Mouse (Mus musculus): ENCODE measurements at regions not wholly inside any gene's neighbourhood (a gene's known extent, or its start where the extent isn't known, plus 50 kb on each side); places are given as distances from the start of the nearest gene placed in this dataset.

DNA sequence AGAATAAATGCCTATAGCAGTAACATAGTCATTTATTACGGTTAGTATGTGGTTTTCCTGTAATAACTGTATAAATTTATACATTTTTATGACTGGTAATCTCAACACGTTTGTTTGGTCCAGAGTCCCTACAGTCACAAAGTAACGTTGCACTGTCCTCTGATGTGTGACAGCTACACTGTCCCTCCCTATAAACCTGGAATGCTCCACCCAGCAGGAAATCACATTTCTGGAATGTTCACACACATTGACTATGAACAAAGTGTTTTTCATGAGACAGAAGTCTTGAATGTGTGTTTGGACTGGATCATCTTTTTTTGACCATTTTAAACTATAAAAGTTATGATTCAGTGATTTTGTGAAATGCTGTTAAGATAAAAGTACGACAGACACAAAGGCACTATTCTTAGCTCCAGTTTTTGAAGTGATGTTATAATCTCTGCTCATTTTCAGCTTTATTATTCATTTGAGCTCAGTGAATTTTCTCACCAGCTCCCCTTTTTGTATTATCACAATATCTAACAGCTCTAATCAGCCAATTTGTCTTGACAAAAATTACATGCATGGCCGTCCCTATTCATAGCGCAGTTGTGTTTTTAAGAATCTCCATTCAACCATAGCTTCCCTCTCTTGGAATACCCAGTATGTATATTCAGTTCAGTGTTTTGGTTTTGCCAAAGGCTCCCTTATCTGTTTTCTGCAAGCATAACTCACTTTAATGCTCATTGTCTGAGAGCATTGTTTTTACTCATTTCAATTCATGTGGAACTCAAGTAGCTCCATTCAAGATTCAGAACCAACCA, 257.0 kb upstream of the Fam98a start:
- DNase-seq (ENCODE audit: low spot score), result peak; percentile 18
- H3K27ac ChIP-seq, result no peak overlapping the region
- H3K9ac ChIP-seq (ENCODE audit: low read depth, low read length), result no peak overlapping the region
- no peak for ATAC-seq (replicated peaks; ENCODE audit: low FRiP score, low read depth)
- no peak for TF ChIP-seq CTCF (IDR thresholded peaks at IDR 0.05; ENCODE audit: low read depth)
- no peaks in the 10 kb centered on the region for H3K27me3 ChIP-seq (ENCODE audit: insufficient read depth, low read length)
- H3K9me3 ChIP-seq (replicated peaks; ENCODE audit: low read length), result no peaks in the 10 kb centered on the region
- 45% methylated on average over 6 of the region's 6 CpGs for WGBS
- H3K4me3 ChIP-seq (replicated peaks; ENCODE audit: low read depth, low read length), result no peak overlapping the region
- no peaks in the 10 kb centered on the region for H3K4me1 ChIP-seq (replicated peaks; ENCODE audit: insufficient read depth, low read length)
- H3K4me2 ChIP-seq (ENCODE audit: low read length), result no peak overlapping the region
- no peaks in the 10 kb centered on the region for H3K36me3 ChIP-seq (ENCODE audit: insufficient read depth, low read length)

DNA sequence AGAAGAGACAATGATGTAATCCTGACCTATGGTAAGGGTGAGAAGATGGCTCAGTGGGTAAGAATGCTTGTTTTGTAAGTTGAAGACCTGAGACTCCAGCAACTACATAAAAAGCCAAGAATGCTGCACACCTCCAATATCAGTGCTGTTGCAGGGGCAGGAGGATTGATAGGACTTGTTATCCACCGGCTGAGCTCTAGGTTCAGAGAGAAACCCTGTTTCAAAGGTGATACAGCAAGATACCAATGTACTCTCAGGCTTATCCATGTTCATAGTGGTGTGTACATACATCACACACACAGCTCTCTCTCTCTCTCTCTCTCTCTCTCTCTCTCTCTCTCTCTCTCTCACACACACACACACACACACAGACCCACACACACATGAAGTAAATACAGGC, 256.3 kb upstream of the Fam98a start:
- 88% methylated on average over 1 of the region's 1 CpGs for WGBS
- no peaks in the 10 kb centered on the region for H3K4me1 ChIP-seq (replicated peaks; ENCODE audit: insufficient read depth, low read length)

DNA sequence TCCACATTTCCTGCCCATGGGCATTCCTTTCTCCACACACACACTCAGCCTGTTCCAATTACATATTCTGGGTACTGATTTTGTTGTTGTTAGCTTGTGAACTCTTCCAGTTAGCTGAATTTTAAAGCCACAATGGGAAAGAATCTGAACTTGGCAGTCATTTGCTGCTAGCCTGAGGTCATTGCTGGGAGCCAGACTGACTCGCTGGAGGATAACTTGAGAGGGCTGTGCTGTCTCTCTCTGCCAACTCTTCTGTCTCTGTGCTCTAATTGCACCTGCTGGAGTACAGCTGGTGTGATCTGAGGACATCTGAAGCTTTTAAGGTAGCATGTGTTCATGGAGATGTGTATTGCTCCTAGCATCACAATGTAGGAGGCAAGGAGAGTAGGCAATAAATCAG, 252.6 kb upstream of the Fam98a start:
- Histone ChIP-seq H3K36me3 (ENCODE audit: insufficient read depth, low read length) (no peaks in the 10 kb centered on the region), H3K27ac (no peak overlapping the region), H3K4me2 (ENCODE audit: low read length) (no peak overlapping the region), H3K4me1 (replicated peaks; ENCODE audit: insufficient read depth, low read length) (no peaks in the 10 kb centered on the region), H3K4me3 (replicated peaks; ENCODE audit: low read depth, low read length) (no peak overlapping the region), H3K9ac (ENCODE audit: low read depth, low read length) (no peak overlapping the region), H3K9me3 (replicated peaks; ENCODE audit: low read length) (no peaks in the 10 kb centered on the region), H3K27me3 (ENCODE audit: insufficient read depth, low read length) (no peaks in the 10 kb centered on the region)
- DNase-seq (ENCODE audit: low spot score) (no peak), ATAC-seq (replicated peaks; ENCODE audit: low FRiP score, low read depth) (no peak)
- WGBS, result 24% methylated on average over 1 of the region's 1 CpGs
- TF ChIP-seq CTCF (IDR thresholded peaks at IDR 0.05; ENCODE audit: low read depth), result no peak

More for the DNA sequence above, 256.3 kb upstream of the Fam98a start:
- no peak overlapping the region for H3K4me2 ChIP-seq (ENCODE audit: low read length)
- H3K9ac ChIP-seq (ENCODE audit: low read depth, low read length), result no peak overlapping the region
- H3K27me3 ChIP-seq (ENCODE audit: insufficient read depth, low read length), result no peaks in the 10 kb centered on the region
- ATAC-seq (replicated peaks; ENCODE audit: low FRiP score, low read depth) (no peak), DNase-seq (ENCODE audit: low spot score) (no peak)
- no peak overlapping the region for H3K27ac ChIP-seq
- H3K9me3 ChIP-seq (replicated peaks; ENCODE audit: low read length), result no peaks in the 10 kb centered on the region
- TF ChIP-seq CTCF (IDR thresholded peaks at IDR 0.05; ENCODE audit: low read depth), result no peak
- H3K4me3 ChIP-seq (replicated peaks; ENCODE audit: low read depth, low read length), result no peak overlapping the region
- H3K36me3 ChIP-seq (ENCODE audit: insufficient read depth, low read length), result no peaks in the 10 kb centered on the region

DNA sequence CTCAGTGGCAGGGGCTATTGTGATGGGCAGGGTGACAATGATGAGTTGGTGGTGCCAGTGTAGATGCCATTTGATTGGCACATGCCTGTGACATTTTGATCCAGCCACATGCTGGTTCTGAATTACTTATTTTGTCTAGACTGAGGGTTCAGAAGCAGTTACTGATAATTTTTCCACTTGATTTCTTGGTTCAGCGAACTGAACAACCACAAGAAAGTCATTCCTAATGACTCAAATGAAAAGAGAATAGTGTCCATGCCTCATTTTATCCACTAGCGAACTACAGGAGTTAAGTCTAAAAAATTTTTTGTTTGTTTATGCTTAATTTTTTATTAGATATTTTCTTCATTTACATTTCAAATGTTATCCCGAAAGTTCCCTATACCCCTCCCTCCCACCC, 244.6 kb upstream of the Fam98a start:
- Histone ChIP-seq H3K4me3 (replicated peaks; ENCODE audit: low read depth, low read length) (no peak overlapping the region), H3K27me3 (ENCODE audit: insufficient read depth, low read length) (no peaks in the 10 kb centered on the region), H3K4me1 (replicated peaks; ENCODE audit: insufficient read depth, low read length) (no peaks in the 10 kb centered on the region), H3K9ac (ENCODE audit: low read depth, low read length) (no peak overlapping the region), H3K9me3 (replicated peaks; ENCODE audit: low read length) (no peaks in the 10 kb centered on the region), H3K27ac (no peak overlapping the region), H3K36me3 (ENCODE audit: insufficient read depth, low read length) (no peaks in the 10 kb centered on the region), H3K4me2 (ENCODE audit: low read length) (no peak overlapping the region)
- DNase-seq (ENCODE audit: low spot score), result no peak
- ATAC-seq (replicated peaks; ENCODE audit: low FRiP score, low read depth), result no peak
- no peak for TF ChIP-seq CTCF (IDR thresholded peaks at IDR 0.05; ENCODE audit: low read depth)
- WGBS, result 89% methylated on average over 3 of the region's 3 CpGs

DNA sequence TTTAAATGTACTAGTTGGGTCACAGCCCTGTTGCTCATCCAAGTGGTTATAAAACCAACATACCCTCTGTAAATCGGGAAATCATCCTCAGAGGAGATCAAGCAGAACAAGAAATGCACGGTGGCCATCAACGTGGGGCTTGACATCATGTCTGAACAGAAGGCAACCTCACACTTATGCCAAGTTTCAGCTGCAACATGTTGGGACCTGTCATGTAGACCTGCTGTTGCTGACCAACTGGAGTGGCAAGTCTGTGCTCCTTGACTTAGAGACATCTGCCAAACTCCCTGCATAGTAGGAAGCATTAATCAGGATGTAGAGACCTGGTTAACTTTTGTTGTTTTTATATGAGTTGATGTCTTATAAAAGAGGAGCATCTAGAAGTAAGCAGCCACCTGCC, 244.0 kb upstream of the Fam98a start:
- Histone ChIP-seq H3K9me3 (replicated peaks; ENCODE audit: low read length) (no peaks in the 10 kb centered on the region), H3K27ac (no peak overlapping the region), H3K36me3 (ENCODE audit: insufficient read depth, low read length) (no peaks in the 10 kb centered on the region), H3K27me3 (ENCODE audit: insufficient read depth, low read length) (no peaks in the 10 kb centered on the region), H3K4me3 (replicated peaks; ENCODE audit: low read depth, low read length) (no peak overlapping the region), H3K4me2 (ENCODE audit: low read length) (no peak overlapping the region), H3K4me1 (replicated peaks; ENCODE audit: insufficient read depth, low read length) (no peaks in the 10 kb centered on the region), H3K9ac (ENCODE audit: low read depth, low read length) (no peak overlapping the region)
- WGBS, result 70% methylated on average over 3 of the region's 3 CpGs
- ATAC-seq (replicated peaks; ENCODE audit: low FRiP score, low read depth) (no peak), DNase-seq (ENCODE audit: low spot score) (no peak)
- TF ChIP-seq CTCF (IDR thresholded peaks at IDR 0.05; ENCODE audit: low read depth), result no peak

DNA sequence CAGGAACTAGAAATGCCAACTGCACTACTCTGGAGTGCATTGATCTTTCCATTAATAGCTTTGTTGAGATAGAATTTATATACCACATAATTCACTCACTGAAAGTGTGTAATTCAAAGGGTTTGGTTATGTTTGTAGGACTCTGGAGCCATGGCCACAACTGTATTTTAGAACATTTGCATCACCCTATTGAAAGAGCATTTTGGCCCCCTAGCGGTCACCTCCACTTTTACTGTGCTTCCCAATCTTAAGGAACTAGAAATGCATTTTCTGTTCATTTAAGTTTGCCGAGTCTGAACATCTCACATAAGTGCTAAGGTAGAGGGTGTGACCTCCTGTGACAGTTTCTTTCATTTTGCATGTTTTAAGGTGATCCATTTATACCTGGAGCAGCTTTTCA, 228.0 kb upstream of the Fam98a start:
- H3K9ac ChIP-seq (ENCODE audit: low read depth, low read length), result no peak overlapping the region
- H3K4me1 ChIP-seq (replicated peaks; ENCODE audit: insufficient read depth, low read length), result no peaks in the 10 kb centered on the region
- no peaks in the 10 kb centered on the region for H3K9me3 ChIP-seq (replicated peaks; ENCODE audit: low read length)
- H3K4me2 ChIP-seq (ENCODE audit: low read length), result no peak overlapping the region
- no peaks in the 10 kb centered on the region for H3K27me3 ChIP-seq (ENCODE audit: insufficient read depth, low read length)
- H3K36me3 ChIP-seq (ENCODE audit: insufficient read depth, low read length), result no peaks in the 10 kb centered on the region
- DNase-seq (ENCODE audit: low spot score) (peak; percentile 12), ATAC-seq (replicated peaks; ENCODE audit: low FRiP score, low read depth) (no peak)
- no peak overlapping the region for H3K4me3 ChIP-seq (replicated peaks; ENCODE audit: low read depth, low read length)
- peak; percentile 65 for TF ChIP-seq CTCF (IDR thresholded peaks at IDR 0.05; ENCODE audit: low read depth)
- H3K27ac ChIP-seq, result no peak overlapping the region
- WGBS, result 48% methylated on average over 2 of the region's 2 CpGs

DNA sequence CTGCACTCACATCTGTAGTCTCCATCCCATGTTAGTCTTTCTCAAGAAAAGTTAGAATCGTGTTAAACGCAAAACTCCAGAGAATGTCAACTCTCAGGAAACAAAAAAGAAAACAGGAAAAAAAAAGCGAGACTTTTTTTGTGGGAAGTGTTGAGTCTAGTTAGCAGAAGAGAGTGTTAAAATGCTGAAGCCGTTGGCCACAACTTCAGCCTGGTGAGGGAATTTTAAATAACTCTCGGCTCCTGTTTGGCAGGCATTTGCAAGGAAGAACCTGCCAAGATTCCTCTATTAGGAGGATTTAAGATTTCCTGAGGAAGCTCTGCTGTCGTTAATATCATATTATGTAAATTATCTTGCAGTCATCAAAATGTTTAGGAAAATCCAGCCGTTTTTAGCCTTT, 224.9 kb upstream of the Fam98a start:
- H3K4me1 ChIP-seq (replicated peaks; ENCODE audit: insufficient read depth, low read length), result no peaks in the 10 kb centered on the region
- no peak overlapping the region for H3K9ac ChIP-seq (ENCODE audit: low read depth, low read length)
- H3K27ac ChIP-seq, result no peak overlapping the region
- no peak for TF ChIP-seq CTCF (IDR thresholded peaks at IDR 0.05; ENCODE audit: low read depth)
- no peak overlapping the region for H3K4me3 ChIP-seq (replicated peaks; ENCODE audit: low read depth, low read length)
- no peaks in the 10 kb centered on the region for H3K36me3 ChIP-seq (ENCODE audit: insufficient read depth, low read length)
- 43% methylated on average over 7 of the region's 7 CpGs for WGBS
- ATAC-seq (replicated peaks; ENCODE audit: low FRiP score, low read depth), result no peak
- no peaks in the 10 kb centered on the region for H3K27me3 ChIP-seq (ENCODE audit: insufficient read depth, low read length)
- no peaks in the 10 kb centered on the region for H3K9me3 ChIP-seq (replicated peaks; ENCODE audit: low read length)
- H3K4me2 ChIP-seq (ENCODE audit: low read length), result no peak overlapping the region
- peak; percentile 35 for DNase-seq (ENCODE audit: low spot score)

Data from kidney, postnatal 0 days (tissue).